Mouse (Mus musculus) limb, embryonic 15.5 days (tissue): Measurements from ENCODE around the gene Mtcl1. TPM values are rescaled to one million over a fixed set of nuclear protein-coding genes. Genes with fewer than 3 reads are reported as not detected.
A peak's percentile ranks its signal among the peaks of the same experiment; 100 is the strongest.

Experiments used
- ATAC-seq: fragments of 200-750 bp; cut with Nextera tagmentation; 2 replicates; pipeline ENCODE4 v1.8.0; 2017; ENCODE audit warnings: low read depth, moderate TSS enrichment; ENCODE audit not compliant: insufficient number of reproducible peaks, low FRiP score, low TSS enrichment
- H3K27ac ChIP-seq: fragments of 300-500 bp; sonication (generic); 2 replicates; pipeline ENCODE4 v1.5.1; 2015; ENCODE audit warnings: moderate library complexity, mild to moderate bottlenecking, inconsistent platforms
- H3K27me3 ChIP-seq: fragments of 300-500 bp; sonication (generic); 2 replicates; pipeline ENCODE4 v1.6.1; 2015; ENCODE audit warnings: inconsistent platforms
- H3K36me3 ChIP-seq: fragments of 300-500 bp; sonication (generic); 2 replicates; pipeline ENCODE4 v1.6.1; 2015; ENCODE audit warnings: inconsistent platforms
- H3K4me1 ChIP-seq: fragments of 300-500 bp; sonication (generic); 2 replicates; pipeline ENCODE4 v1.6.1; 2015; ENCODE audit warnings: inconsistent platforms
- H3K4me2 ChIP-seq: fragments of 300-500 bp; sonication (generic); 2 replicates; pipeline ENCODE4 v1.6.1; 2015; ENCODE audit warnings: mild to moderate bottlenecking, inconsistent platforms
- H3K4me3 ChIP-seq: fragments of 300-500 bp; sonication (generic); 2 replicates; pipeline ENCODE4 v1.5.1; 2015; ENCODE audit warnings: mild to moderate bottlenecking, inconsistent platforms
- H3K9ac ChIP-seq: fragments of 300-500 bp; sonication (generic); 2 replicates; pipeline ENCODE4 v1.6.1; 2015; ENCODE audit warnings: inconsistent platforms
- H3K9me3 ChIP-seq: fragments of 300-500 bp; sonication (generic); 2 replicates; pipeline ENCODE4 v1.6.1; 2016; ENCODE audit warnings: inconsistent platforms
- WGBS: fragments of 180-500 bp; shearing (Covaris S2); methylation state at CpG from one replicate; pipeline ENCODE4 v1.1.7; 2015; 5-methylcytosine and 5-hydroxymethylcytosine counted together
- polyA plus RNA-seq: library from polyadenylated mRNA; unstranded; fragments of >200 nt; fragmentation: Nextera tagmentation; extraction: Ambion mirVana; gene quantifications from 2 replicates; pipeline ENCODE4 v1.2.1, GENCODE M21; 2015

Mtcl1 gene
- polyA plus RNA-seq, 1 experiment from 2014 or later, result 4.0 TPM

DNA sequence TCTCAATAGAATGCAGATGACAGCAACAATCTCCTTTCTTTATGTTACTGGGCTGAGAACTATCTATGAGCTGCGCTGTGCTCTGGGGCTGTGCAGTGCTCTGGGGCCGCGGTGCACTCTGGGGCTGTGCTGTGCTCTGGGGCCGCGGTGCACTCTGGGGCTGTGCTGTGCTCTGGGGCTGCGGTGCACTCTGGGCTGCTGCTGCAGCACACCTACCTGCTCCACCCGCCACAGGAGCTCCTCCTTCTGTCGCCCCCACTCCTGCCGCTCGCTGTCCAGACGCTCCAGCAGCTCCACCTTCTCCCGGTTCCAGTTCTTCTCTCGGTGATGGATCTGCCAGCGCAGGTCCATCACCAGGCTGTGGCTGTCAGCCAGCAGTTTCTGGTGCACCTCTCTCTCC, 95.6 kb downstream of the Mtcl1 start:
- no peak for ATAC-seq
- no peaks in the 10 kb centered on the region for H3K9me3 ChIP-seq
- H3K4me3 ChIP-seq, result no peak overlapping the region
- no peak overlapping the region for H3K27ac ChIP-seq
- peaks cover 38% of the 10 kb centered on the region for H3K4me1 ChIP-seq
- H3K36me3 ChIP-seq, result 0 out of 2 replicates have a peak, but pooled peaks cover 3% of the 10 kb centered on the region
- no peak overlapping the region for H3K9ac ChIP-seq
- WGBS, result 88% methylated on average over 13 of the region's 14 CpGs
- no peak overlapping the region for H3K4me2 ChIP-seq
- H3K27me3 ChIP-seq, result no peaks in the 10 kb centered on the region

DNA sequence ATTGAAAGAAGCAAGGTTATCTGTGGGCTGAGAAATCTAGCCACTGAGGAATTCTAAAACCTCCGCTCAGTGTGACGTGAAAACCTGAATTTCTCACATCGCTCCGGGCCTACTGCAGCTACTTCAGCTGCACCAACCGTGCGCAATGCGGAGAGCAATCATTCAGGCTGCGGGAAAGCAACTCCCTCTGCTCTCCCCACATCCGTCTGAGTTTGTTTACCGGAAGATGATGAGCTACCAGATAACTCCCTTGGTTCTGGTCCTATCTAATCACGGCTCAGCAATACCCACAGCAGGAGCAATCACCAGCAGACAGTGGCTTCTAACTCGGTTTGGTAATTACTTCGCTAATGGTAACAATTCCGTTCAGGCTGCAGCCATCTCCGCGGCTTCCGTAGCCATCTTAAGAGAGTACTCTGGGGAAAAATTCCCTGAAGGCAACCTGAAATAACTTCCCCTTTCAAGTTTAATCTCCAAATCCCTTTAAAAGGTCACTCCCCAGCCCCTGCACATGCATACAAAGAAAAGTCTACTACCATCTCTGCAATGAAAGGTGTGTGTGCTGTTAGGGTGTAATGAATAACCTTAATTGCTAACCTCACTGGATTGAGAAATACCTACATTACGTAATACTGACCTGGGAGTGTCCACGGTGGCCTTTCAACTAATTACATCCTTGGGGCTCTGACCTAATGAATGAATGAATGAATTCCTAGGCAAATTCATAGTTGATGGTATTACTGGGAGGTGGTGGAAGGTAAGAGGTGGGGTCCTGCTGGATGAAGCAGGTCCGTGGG, 96.5 kb downstream of the Mtcl1 start:
- no peak overlapping the region for H3K9ac ChIP-seq
- 0 out of 2 replicates have a peak, but pooled peaks cover 3% of the 10 kb centered on the region for H3K36me3 ChIP-seq
- H3K4me1 ChIP-seq, result peaks cover 30% of the 10 kb centered on the region
- 58% methylated on average over 20 of the region's 20 CpGs for WGBS
- H3K9me3 ChIP-seq, result no peaks in the 10 kb centered on the region
- ATAC-seq, result no peak
- no peak overlapping the region for H3K4me3 ChIP-seq
- H3K27me3 ChIP-seq, result no peaks in the 10 kb centered on the region
- H3K27ac ChIP-seq, result no peak overlapping the region
- H3K4me2 ChIP-seq, result no peak overlapping the region

DNA sequence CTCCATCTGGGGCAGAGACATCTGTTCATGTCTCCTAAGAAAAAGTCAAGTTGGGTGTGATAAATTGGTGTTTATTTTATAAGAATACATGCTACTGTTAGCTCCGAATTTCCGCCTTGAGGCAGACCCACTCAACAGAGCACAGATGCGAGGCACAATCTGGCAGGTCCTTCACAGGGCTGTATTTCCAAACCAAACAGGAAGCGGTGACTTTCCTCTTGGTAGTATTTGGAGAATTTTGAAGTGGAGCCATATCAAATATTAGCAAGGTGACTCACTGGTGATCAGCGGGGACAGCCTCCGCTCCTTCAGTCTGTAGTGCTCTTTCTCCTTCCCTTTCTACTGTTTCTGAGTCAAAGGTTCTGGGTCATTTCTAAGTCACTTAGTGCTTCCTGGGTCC, 97.3 kb downstream of the Mtcl1 start:
- 66% methylated on average over 6 of the region's 6 CpGs for WGBS
- no peak for ATAC-seq
- Histone ChIP-seq H3K4me1 (peaks cover 22% of the 10 kb centered on the region), H3K9me3 (no peaks in the 10 kb centered on the region), H3K36me3 (0 out of 2 replicates have a peak, but pooled peaks cover 3% of the 10 kb centered on the region), H3K4me3 (no peak overlapping the region), H3K27ac (no peak overlapping the region), H3K4me2 (no peak overlapping the region), H3K27me3 (no peaks in the 10 kb centered on the region), H3K9ac (no peak overlapping the region)

DNA sequence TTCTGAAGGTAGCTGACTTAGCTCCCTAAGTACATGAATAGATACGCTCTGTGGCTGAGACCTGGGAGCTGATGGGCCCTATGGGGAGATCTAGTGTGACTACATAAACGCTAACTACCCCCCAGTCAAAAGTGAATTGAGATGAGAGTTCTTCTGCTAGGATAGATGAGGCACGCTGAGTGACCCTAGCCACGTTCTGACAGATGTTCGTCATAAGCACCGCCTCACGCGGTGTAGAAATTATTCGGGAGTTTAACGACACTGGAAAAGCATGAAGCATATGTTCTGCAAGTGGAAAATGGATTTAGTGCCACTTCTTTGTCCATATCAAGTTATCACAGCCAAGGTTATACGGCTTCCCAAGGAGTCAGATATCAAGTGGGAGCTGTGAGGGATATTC, 98.9 kb downstream of the Mtcl1 start:
- H3K27ac ChIP-seq, result peak overlapping the region; percentile 54
- 0 out of 2 replicates have a peak, but pooled peaks cover 2% of the 10 kb centered on the region for H3K36me3 ChIP-seq
- WGBS, result 39% methylated on average over 11 of the region's 11 CpGs
- peak; percentile 30; the same call in 1 of the 2 replicates for ATAC-seq
- H3K9ac ChIP-seq, result no peak overlapping the region
- H3K4me1 ChIP-seq, result peaks cover 24% of the 10 kb centered on the region
- no peak overlapping the region for H3K4me3 ChIP-seq
- peak overlapping the region; percentile 17; the same call in 1 of the 2 replicates for H3K4me2 ChIP-seq
- H3K9me3 ChIP-seq, result no peaks in the 10 kb centered on the region
- H3K27me3 ChIP-seq, result no peaks in the 10 kb centered on the region

DNA sequence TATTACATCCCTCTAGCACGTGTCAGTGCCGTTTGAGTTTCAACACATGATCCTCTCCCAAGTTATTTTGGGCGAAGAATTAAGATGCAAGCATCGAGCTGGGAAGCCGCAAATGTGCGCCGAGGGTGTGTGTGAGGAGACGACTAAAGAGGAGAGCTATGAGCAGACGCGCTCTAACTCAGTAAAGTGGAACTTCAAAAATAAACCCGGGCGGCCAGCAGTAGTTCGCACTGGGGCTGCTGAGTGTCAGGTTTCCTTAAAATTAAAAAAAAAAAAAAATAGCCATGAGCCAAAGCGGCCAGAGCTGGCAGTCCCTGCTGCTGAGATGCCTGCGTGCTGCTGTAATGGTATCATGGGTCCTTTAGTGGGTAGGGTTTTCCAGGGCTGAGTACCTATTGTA, 99.4 kb downstream of the Mtcl1 start:
- ATAC-seq, result peak; percentile 73
- Histone ChIP-seq H3K4me2 (0 out of 2 replicates have a peak overlapping the region, but pooled peaks have one; percentile 17), H3K9me3 (no peaks in the 10 kb centered on the region), H3K9ac (no peak overlapping the region), H3K4me1 (peaks cover 25% of the 10 kb centered on the region), H3K27me3 (no peaks in the 10 kb centered on the region), H3K36me3 (no peaks in the 10 kb centered on the region), H3K4me3 (0 out of 2 replicates have a peak overlapping the region, but pooled peaks have one; percentile 5), H3K27ac (peak overlapping the region; percentile 54)
- 33% methylated on average over 15 of the region's 15 CpGs for WGBS

DNA sequence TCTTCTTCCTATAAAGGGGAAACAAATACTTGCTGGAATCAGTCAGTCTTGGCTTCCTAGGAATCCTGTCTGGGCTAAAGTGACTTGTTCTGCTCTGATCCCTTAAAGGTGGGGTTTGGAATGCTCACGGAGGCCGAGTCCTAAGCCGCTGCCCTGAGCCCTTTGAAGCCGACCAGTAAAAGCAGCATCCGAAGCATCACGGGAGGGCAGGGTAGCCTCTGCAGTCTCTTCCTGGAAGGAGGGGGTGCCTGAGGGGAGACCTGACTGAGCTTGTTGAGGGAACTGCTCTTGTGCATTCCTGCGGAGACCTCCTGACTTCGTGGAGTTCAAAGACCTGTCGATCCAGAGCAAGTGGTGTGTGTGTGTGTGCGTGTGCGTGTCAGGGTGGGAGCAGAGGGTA, 103.2 kb downstream of the Mtcl1 start:
- Histone ChIP-seq H3K36me3 (peaks cover 12% of the 10 kb centered on the region), H3K27ac (no peak overlapping the region), H3K9ac (no peak overlapping the region), H3K4me3 (no peak overlapping the region), H3K27me3 (no peaks in the 10 kb centered on the region), H3K4me2 (no peak overlapping the region), H3K9me3 (no peaks in the 10 kb centered on the region), H3K4me1 (peaks cover 21% of the 10 kb centered on the region)
- no peak for ATAC-seq
- WGBS, result 61% methylated on average over 11 of the region's 11 CpGs

DNA sequence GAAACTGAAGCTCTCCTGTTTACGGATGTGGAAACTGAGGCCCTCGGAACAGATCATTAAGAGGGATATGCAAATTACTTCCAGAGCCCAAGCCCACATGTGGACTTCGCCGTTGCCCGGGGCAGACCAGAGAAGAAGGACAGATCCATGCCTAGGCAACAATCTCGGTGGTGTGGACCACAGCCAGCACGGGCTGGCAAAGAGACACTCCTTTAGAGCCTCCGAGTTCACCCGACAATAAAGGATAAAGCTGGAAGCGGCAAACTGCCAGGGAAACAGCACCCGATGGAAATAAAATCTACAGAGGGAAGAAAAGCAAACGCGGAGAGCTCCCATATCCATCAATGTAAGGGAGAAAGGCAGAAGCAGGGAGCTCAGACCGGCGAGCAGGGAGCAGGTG, 103.9 kb downstream of the Mtcl1 start:
- no peak for ATAC-seq
- Histone ChIP-seq H3K9me3 (no peaks in the 10 kb centered on the region), H3K4me2 (no peak overlapping the region), H3K4me3 (no peak overlapping the region), H3K4me1 (peaks cover 15% of the 10 kb centered on the region), H3K27me3 (no peaks in the 10 kb centered on the region), H3K9ac (no peak overlapping the region), H3K27ac (no peak overlapping the region), H3K36me3 (peaks cover 12% of the 10 kb centered on the region)
- 67% methylated on average over 15 of the region's 15 CpGs for WGBS

DNA sequence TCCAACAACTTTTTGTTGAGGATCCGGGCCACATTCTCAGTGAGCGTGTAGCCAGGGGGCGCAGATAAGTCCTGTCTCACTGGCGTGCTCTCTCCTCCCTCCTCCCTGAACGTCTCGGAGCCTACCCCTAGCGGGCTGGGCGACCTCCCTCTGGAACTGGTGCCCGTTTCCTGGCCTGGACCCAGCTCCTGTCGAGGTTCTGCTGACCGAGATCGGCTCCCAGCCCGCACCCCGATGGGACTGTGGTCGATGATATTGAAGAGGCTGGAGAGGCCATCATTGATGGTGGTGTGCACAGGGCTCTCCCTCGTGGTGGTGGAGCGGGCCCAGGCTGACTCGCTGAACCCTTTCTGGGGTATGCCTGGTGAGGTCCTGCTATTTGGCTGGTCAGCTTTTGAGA, 106.6 kb downstream of the Mtcl1 start:
- Histone ChIP-seq H3K9me3 (no peaks in the 10 kb centered on the region), H3K36me3 (peaks cover 14% of the 10 kb centered on the region), H3K4me3 (no peak overlapping the region), H3K4me2 (no peak overlapping the region), H3K27ac (no peak overlapping the region), H3K27me3 (no peaks in the 10 kb centered on the region), H3K4me1 (peaks cover 4% of the 10 kb centered on the region; the same call in 1 of the 2 replicates), H3K9ac (no peak overlapping the region)
- ATAC-seq, result no peak
- WGBS, result 90% methylated on average over 18 of the region's 18 CpGs

DNA sequence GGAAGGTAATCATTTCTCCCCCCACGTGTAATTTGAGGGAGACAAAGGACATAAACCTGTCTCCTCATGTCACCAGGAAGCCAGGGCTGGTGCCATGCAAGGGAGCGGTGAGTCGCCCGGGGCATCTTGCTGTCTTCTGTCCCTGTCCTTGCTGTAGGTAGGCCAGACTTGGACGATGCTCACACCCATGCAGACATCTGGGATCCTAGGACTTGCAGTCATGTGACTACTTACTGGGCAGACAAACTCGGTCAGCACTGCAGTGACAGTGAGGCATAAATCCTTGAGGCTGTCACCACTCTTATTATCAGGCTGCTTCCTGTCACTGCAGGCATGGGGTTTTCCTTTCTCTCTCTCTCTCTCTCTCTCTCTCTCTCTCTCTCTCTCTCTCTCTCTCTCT, 107.9 kb downstream of the Mtcl1 start:
- no peak overlapping the region for H3K9ac ChIP-seq
- WGBS, result 69% methylated on average over 6 of the region's 6 CpGs
- H3K9me3 ChIP-seq, result no peaks in the 10 kb centered on the region
- no peak overlapping the region for H3K4me2 ChIP-seq
- H3K4me3 ChIP-seq, result no peak overlapping the region
- peaks cover 17% of the 10 kb centered on the region for H3K36me3 ChIP-seq
- no peaks in the 10 kb centered on the region for H3K27me3 ChIP-seq
- peaks cover 4% of the 10 kb centered on the region; the same call in 1 of the 2 replicates for H3K4me1 ChIP-seq
- no peak for ATAC-seq
- H3K27ac ChIP-seq, result no peak overlapping the region

DNA sequence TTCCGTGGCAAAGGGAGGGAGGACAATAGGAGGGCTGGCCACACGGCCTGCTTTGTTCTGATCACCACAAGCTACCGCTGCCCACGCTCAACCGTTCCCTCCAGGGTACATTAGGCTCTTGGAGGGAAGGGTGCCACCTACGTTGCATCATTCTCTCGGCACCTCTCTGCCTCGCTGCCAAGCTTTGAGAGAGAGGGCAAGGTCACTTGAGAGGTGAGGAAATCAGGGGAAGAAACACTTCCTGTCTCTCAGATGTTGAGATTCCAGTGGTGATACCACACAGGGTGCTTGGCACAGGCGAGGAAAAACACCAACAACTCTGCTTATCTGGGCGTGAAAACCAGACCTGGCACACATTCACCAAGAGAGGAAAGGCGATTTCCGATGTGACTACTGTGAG, 108.8 kb downstream of the Mtcl1 start:
- 82% methylated on average over 12 of the region's 12 CpGs for WGBS
- Histone ChIP-seq H3K27ac (no peak overlapping the region), H3K9ac (no peak overlapping the region), H3K4me1 (peaks cover 2% of the 10 kb centered on the region; the same call in 1 of the 2 replicates), H3K9me3 (no peaks in the 10 kb centered on the region), H3K27me3 (no peaks in the 10 kb centered on the region), H3K4me3 (no peak overlapping the region), H3K4me2 (no peak overlapping the region), H3K36me3 (peaks cover 17% of the 10 kb centered on the region)
- no peak for ATAC-seq

DNA sequence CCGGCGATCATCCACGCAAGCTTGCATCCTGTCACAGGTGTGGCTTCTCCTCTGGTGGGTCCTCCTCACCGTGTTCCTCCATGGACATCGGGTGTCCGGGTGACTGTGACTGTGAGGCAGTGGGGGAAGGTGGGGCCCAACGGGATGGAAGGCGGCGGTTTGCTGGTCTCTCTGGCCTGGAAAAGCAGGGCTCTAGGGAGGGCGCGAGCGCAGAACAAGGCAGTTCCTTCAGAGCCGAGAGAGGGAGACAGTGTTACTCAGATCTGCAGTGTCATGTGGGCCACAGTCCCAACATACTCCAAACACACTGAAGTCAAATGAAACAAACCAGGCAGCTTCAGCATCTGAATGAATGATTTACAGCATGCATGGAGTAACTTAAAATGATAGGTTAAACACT, 111.6 kb downstream of the Mtcl1 start:
- 90% methylated on average over 13 of the region's 13 CpGs for WGBS
- 0 out of 2 replicates have a peak, but pooled peaks cover 6% of the 10 kb centered on the region for H3K4me1 ChIP-seq
- peaks cover 10% of the 10 kb centered on the region for H3K36me3 ChIP-seq
- no peak for ATAC-seq
- no peaks in the 10 kb centered on the region for H3K9me3 ChIP-seq
- H3K27me3 ChIP-seq, result no peaks in the 10 kb centered on the region
- no peak overlapping the region for H3K4me2 ChIP-seq
- no peak overlapping the region for H3K27ac ChIP-seq
- H3K9ac ChIP-seq, result no peak overlapping the region
- H3K4me3 ChIP-seq, result no peak overlapping the region

DNA sequence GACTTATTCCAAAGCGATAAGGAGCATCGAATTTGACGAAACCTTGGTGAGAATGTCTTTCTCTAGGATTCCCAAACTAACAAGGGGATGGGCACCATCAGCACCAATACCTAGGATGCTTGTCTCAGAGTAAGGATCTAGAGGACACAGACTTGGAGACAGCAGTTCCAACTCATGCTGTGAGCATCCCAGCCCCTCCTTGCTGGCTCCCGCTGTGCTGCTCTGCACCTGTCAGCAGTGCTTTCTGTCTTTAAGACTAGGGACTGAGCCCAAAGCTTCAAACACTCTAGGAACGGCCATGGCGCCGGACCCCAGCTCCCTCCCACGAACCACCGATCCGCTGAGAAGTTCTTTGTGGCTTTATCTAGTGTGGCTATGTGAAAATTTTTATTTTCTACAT, 114.0 kb downstream of the Mtcl1 start:
- Histone ChIP-seq H3K4me3 (no peak overlapping the region), H3K9ac (no peak overlapping the region), H3K9me3 (no peaks in the 10 kb centered on the region), H3K27me3 (no peaks in the 10 kb centered on the region), H3K4me1 (0 out of 2 replicates have a peak, but pooled peaks cover 6% of the 10 kb centered on the region), H3K27ac (no peak overlapping the region), H3K36me3 (peaks cover 6% of the 10 kb centered on the region; the same call in 1 of the 2 replicates), H3K4me2 (no peak overlapping the region)
- ATAC-seq, result no peak
- WGBS, result 93% methylated on average over 10 of the region's 10 CpGs
